In the genomic region with DNA sequence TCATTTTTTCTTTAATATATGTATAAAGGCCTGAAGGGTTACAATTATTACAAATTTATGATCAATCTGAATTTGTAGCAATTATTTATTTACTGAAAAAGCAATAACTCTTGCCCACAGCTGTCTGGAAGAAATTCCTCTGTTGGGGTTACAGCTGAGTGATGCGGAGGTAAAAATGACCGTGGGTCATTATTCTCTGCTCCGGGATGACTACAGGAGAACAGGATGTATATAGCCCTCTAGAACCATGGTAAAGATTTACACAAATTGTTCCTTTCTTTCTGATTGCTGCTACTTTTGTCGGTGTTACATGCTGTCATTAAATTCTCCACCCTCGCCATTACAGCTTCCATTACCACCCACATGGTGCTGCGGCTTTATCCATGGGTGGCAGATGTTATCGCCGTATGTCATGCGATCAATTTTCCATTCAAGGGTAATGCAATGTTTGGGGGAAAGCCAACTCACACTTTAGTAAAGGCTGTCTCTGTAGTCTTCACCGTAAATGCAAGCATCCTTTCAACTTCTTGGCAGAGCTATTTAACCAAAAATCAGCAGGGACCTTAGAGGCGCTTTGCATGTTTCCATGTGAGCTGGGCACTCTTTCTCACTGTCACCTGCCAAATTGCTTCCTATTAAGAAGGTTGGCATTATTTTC, we compare ENCODE assay signal across 16 mouse cellular contexts. TPM values are rescaled to one million over a fixed set of nuclear protein-coding genes. Genes with fewer than 3 reads are reported as not detected.
DNase-seq lines count a peak whose midpoint lies in the region; ATAC-seq lines count a peak whose summit lies in the region.
"Had no signal": no experiment of that assay in that cellular context is flagged by ENCODE, and none has a peak within 500 bp of the region (broad histone marks: within the 10 kb centered on the region; RNA-seq: fewer than 3 reads in every experiment).

No protein-coding gene starts in this region.

- no peaks in the 10 kb centered on the region for H3K27me3 ChIP-seq in embryonic facial prominence, embryonic 14.5 days (replicated peaks; ENCODE audit: control insufficient read depth, insufficient read depth, low read length)
- H3K27me3 ChIP-seq in embryonic facial prominence, embryonic 10.5 days (replicated peaks; ENCODE audit: low read depth, poor library complexity, severe bottlenecking): no peaks in the 10 kb centered on the region
- H3K27me3 ChIP-seq in neural tube, embryonic 12.5 days (replicated peaks): no peaks in the 10 kb centered on the region
- no peaks in the 10 kb centered on the region for H3K27me3 ChIP-seq in neural tube, embryonic 15.5 days (replicated peaks)
- H3K27me3 ChIP-seq: embryonic facial prominence, embryonic 12.5 days; heart, embryonic 13.5 days; liver, embryonic 13.5 days had no signal

- H3K9me3 ChIP-seq in embryonic facial prominence, embryonic 14.5 days (ENCODE audit: control insufficient read depth, low read length): no peaks in the 10 kb centered on the region
- no peaks in the 10 kb centered on the region for H3K9me3 ChIP-seq in embryonic facial prominence, embryonic 10.5 days
- H3K9me3 ChIP-seq in neural tube, embryonic 12.5 days: no peaks in the 10 kb centered on the region
- no peaks in the 10 kb centered on the region for H3K9me3 ChIP-seq in neural tube, embryonic 15.5 days (replicated peaks)
- H3K9me3 ChIP-seq: embryonic facial prominence, embryonic 12.5 days; heart, embryonic 13.5 days; liver, embryonic 13.5 days had no signal

- no peak overlapping the region for H3K9ac ChIP-seq in embryonic facial prominence, embryonic 14.5 days (ENCODE audit: low read depth, low read length)
- H3K9ac ChIP-seq in neural tube, embryonic 12.5 days: no peak overlapping the region
- no peak overlapping the region for H3K9ac ChIP-seq in neural tube, embryonic 15.5 days (replicated peaks)
- H3K9ac ChIP-seq: embryonic facial prominence, embryonic 12.5 days; heart, embryonic 13.5 days; liver, embryonic 13.5 days had no signal

- H3K4me1 ChIP-seq in embryonic facial prominence, embryonic 14.5 days (ENCODE audit: control insufficient read depth, insufficient read depth, low read length): no peaks in the 10 kb centered on the region
- H3K4me1 ChIP-seq in embryonic facial prominence, embryonic 10.5 days: peaks cover 7% of the 10 kb centered on the region; the same call in 1 of the 2 replicates
- no peaks in the 10 kb centered on the region for H3K4me1 ChIP-seq in neural tube, embryonic 12.5 days
- peaks cover 8% of the 10 kb centered on the region; the same call in 1 of the 2 replicates for H3K4me1 ChIP-seq in neural tube, embryonic 15.5 days
- H3K4me1 ChIP-seq: embryonic facial prominence, embryonic 12.5 days; heart, embryonic 13.5 days had no signal

- no peaks in the 10 kb centered on the region for H3K36me3 ChIP-seq in embryonic facial prominence, embryonic 14.5 days (ENCODE audit: control insufficient read depth, insufficient read depth, low read length)
- no peaks in the 10 kb centered on the region for H3K36me3 ChIP-seq in embryonic facial prominence, embryonic 10.5 days (replicated peaks)
- H3K36me3 ChIP-seq in neural tube, embryonic 12.5 days: no peaks in the 10 kb centered on the region
- no peaks in the 10 kb centered on the region for H3K36me3 ChIP-seq in neural tube, embryonic 15.5 days
- H3K36me3 ChIP-seq: embryonic facial prominence, embryonic 12.5 days; heart, embryonic 13.5 days; liver, embryonic 13.5 days had no signal

- no peak overlapping the region for H3K4me3 ChIP-seq in embryonic facial prominence, embryonic 14.5 days (ENCODE audit: low read depth, low read length)
- no peak overlapping the region for H3K4me3 ChIP-seq in embryonic facial prominence, embryonic 10.5 days
- H3K4me3 ChIP-seq in neural tube, embryonic 12.5 days: no peak overlapping the region
- H3K4me3 ChIP-seq in neural tube, embryonic 15.5 days (replicated peaks): no peak overlapping the region
- H3K4me3 ChIP-seq: embryonic facial prominence, embryonic 12.5 days; heart, embryonic 13.5 days; liver, embryonic 13.5 days had no signal

- H3K4me2 ChIP-seq in embryonic facial prominence, embryonic 14.5 days (ENCODE audit: low read depth, low read length): no peak overlapping the region
- H3K4me2 ChIP-seq in neural tube, embryonic 12.5 days (replicated peaks): 0 out of 2 replicates have a peak overlapping the region, but pooled peaks have one; percentile 0
- H3K4me2 ChIP-seq in neural tube, embryonic 15.5 days: peak overlapping the region; percentile 11
- H3K4me2 ChIP-seq: embryonic facial prominence, embryonic 12.5 days; heart, embryonic 13.5 days; liver, embryonic 13.5 days had no signal

- peak; percentile 9 for DNase-seq in embryonic facial prominence, embryonic 14.5 days (ENCODE audit: low spot score)
- no peak for DNase-seq in embryonic facial prominence, embryonic 10.5 days (ENCODE audit: low spot score)
- DNase-seq in neural tube, embryonic 10.5 days (ENCODE audit: extremely low spot score, low spot score): no peak
- DNase-seq in layer of hippocampus, adult 18-20 months (ENCODE audit: low spot score in 2 of 2): peak; percentile 74 to 88
- no peak for DNase-seq in testis, postnatal 14 days (ENCODE audit: low spot score)
- no peak for DNase-seq in thymus, postnatal 10 days (ENCODE audit: low spot score in 2 of 2)
- DNase-seq: adrenal gland, postnatal 14 days; cerebellum, adult 2 months; kidney, adult 18-20 months; liver, embryonic 13.5 days; spleen, adult 18-20 months had no signal

- no peak overlapping the region for H3K27ac ChIP-seq in embryonic facial prominence, embryonic 14.5 days (replicated peaks; ENCODE audit: low read depth, low read length)
- H3K27ac ChIP-seq in embryonic facial prominence, embryonic 10.5 days (replicated peaks): no peak overlapping the region
- no peak overlapping the region for H3K27ac ChIP-seq in neural tube, embryonic 12.5 days
- peak overlapping the region; percentile 46 for H3K27ac ChIP-seq in neural tube, embryonic 15.5 days (replicated peaks)
- H3K27ac ChIP-seq: embryonic facial prominence, embryonic 12.5 days; heart, embryonic 13.5 days; liver, embryonic 13.5 days had no signal

- WGBS in embryonic facial prominence, embryonic 14.5 days: 70% methylated on average over 11 of the region's 11 CpGs
- WGBS in embryonic facial prominence, embryonic 10.5 days: 88% methylated on average over 11 of the region's 11 CpGs
- 63% methylated on average over 11 of the region's 11 CpGs for WGBS in neural tube, embryonic 12.5 days
- 27% methylated on average over 11 of the region's 11 CpGs for WGBS in neural tube, embryonic 15.5 days

- no peak for ATAC-seq in embryonic facial prominence, embryonic 14.5 days (ENCODE audit: low read depth)
- ATAC-seq in neural tube, embryonic 12.5 days (ENCODE audit: low FRiP score, low read depth): peak; percentile 50
- peak; percentile 55; the same call in 1 of the 2 replicates for ATAC-seq in neural tube, embryonic 15.5 days (ENCODE audit: low FRiP score)

RNA-seq across cellular contexts. Expression of gene Csrnp3, which starts 12.7 kb away (rescaled TPM):
- polyA plus RNA-seq in embryonic facial prominence, embryonic 14.5 days (2014; fragmentation: Nextera tagmentation; extraction: Ambion mirVana): 3.1 and 4.1 TPM in 2 replicates
- polyA plus RNA-seq in embryonic facial prominence, embryonic 10.5 days (2016; fragmentation: Nextera tagmentation; extraction: Ambion mirVana): 5.1 and 6.2 TPM in 2 replicates
- 29.6 and 32.2 TPM in 2 replicates for polyA plus RNA-seq in neural tube, embryonic 12.5 days (2016; fragmentation: Nextera tagmentation; extraction: Ambion mirVana)
- 10 to 100 TPM; 74.2 to 76.7 TPM for total RNA-seq in layer of hippocampus, adult 18-20 months (2021)
- polyA plus RNA-seq in neural tube, embryonic 15.5 days (2015; fragmentation: Nextera tagmentation; extraction: Ambion mirVana): 37.6 and 49.3 TPM in 2 replicates
- total RNA-seq: megakaryocyte progenitor cell, adult 5-6 weeks had no signal

Comparison
In these comparisons a context has a peak if more than half of its experiments do, and no peak if none do; other contexts are left out.
1. DNase-seq: peak in embryonic facial prominence, embryonic 14.5 days (single experiment) and layer of hippocampus, adult 18-20 months (2 of 2); none in embryonic facial prominence, embryonic 10.5 days (single experiment), neural tube, embryonic 10.5 days (single experiment), testis, postnatal 14 days (single experiment) and thymus, postnatal 10 days (0 of 2).